Mouse (Mus musculus): ENCODE measurements around the gene Atrip.

DNA sequence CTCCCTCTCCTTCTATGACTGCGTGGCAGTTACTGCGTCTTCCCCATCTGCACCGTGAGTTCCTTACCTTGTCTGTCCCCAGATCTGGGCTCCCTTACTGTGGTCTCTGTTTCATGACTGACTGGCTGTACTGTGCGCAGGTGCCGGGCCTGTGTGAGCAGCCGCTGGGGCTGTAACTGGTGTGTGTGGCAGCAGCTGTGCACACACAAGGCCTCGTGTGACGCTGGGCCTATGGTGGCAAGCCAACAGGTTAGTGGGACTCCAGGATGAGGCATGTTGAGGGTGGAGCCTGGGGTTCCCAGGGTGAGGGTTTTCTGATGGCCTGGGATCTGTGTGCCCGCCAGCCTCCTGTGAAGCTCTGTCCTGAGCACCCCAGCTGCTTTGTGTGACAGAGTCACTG, 30.2 kb upstream of the Atrip start:
- TF ChIP-seq CTCF (IDR thresholded peaks at IDR 0.05; ENCODE audit: insufficient read depth, low read length) (no peak), POLR2A (IDR thresholded peaks at IDR 0.05; ENCODE audit: borderline replicate concordance, extremely low read depth, low read depth, low read length) (no peak)
